Mouse (Mus musculus) E14TG2a.4 (cell line): ENCODE data around the gene Klhdc1.

ENCODE experiments used
- H3K27me3 ChIP-seq: 2 replicates; pipeline ENCODE4 v1.6.1; 2014; ENCODE audit warnings: low read length, control low read depth; ENCODE audit not compliant: insufficient read depth
- H3K36me3 ChIP-seq: 2 replicates; pipeline ENCODE4 v1.6.1; 2014; ENCODE audit warnings: low read length, control low read depth; ENCODE audit not compliant: insufficient read depth
- H3K4me1 ChIP-seq: replicated peaks from 2 replicates; pipeline ENCODE4 v1.6.1; 2014; ENCODE audit warnings: low read depth, low read length, control low read depth
- H3K4me3 ChIP-seq: replicated peaks from 2 replicates; pipeline ENCODE4 v1.5.1; 2014; ENCODE audit warnings: mild to moderate bottlenecking, low read length
- H3K9me3 ChIP-seq: 2 replicates; pipeline ENCODE4 v1.6.1; 2014; ENCODE audit warnings: low read length, control low read depth
- CTCF ChIP-seq: conservative IDR thresholded peaks from 2 replicates; pipeline ENCODE4 v1.5.1; 2014; ENCODE audit warnings: low read length
- NANOG ChIP-seq: IDR thresholded peaks from 2 replicates; pipeline ENCODE4 v1.6.1; 2014; ENCODE audit warnings: borderline replicate concordance, low read length, mixed read lengths
- POU5F1 ChIP-seq: IDR thresholded peaks from 2 replicates; pipeline ENCODE4 v1.6.1; 2014; ENCODE audit warnings: low read length, borderline replicate concordance

The Klhdc1 gene

DNA sequence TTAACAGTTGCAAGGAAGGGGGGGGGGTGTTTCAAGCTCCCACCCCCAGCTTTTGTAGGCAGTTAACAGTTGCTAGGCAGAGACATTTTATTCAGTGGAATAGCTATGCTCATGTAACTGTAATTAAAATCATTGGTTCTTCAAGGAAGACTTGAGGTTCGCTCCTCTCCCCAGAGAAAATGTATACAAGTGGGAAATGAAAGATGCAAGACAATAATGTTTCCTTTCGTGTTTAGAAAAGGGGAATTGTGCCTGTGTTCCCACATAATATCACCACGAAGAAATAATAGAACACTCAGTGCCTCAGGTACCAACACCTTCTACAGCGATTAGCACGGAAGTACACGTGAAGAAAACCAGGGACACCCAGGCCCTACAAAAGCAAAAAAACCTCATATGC lies at the start of gene Klhdc1:
Gene Klhdc1 (plus strand): TSS at position 301 of the 400 bp plus-strand sequence.
- Histone ChIP-seq H3K27me3 (peaks cover 36% of the 10 kb centered on the region), H3K9me3 (no peaks in the 10 kb centered on the region), H3K36me3 (no peaks in the 10 kb centered on the region), H3K4me1 (peaks cover 6% of the 10 kb centered on the region; the same call in 1 of the 2 replicates), H3K4me3 (peak within 1 kb of the TSS; percentile 84)
- TF ChIP-seq CTCF, result no peak
- TF ChIP-seq NANOG, result no peak
- no peak for TF ChIP-seq POU5F1

DNA sequence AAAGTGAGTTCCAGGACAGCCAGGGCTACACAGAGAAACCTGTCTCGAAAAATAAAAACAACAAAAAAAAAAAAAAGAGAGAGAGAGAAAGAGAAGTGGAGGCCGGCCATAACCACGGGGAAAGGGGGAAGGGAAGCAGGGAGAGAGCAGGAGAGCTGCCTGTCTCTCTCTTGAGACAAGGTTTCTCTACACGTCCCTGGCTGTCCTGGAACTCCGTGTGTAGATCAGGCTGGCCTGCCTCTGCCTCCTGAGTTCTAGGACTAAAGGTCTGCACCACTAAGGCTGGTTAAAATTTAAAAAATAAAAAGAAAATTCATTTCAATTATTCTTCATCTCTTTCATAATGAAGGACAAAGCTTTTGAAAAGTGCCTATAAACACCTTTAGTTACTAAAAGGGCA lies 49.6 kb upstream of the Klhdc1 start:
- peaks cover under 1% of the 10 kb centered on the region; the same call in 1 of the 2 replicates for H3K27me3 ChIP-seq
- H3K36me3 ChIP-seq, result peaks cover 53% of the 10 kb centered on the region
- no peak for TF ChIP-seq CTCF
- TF ChIP-seq POU5F1, result no peak
- TF ChIP-seq NANOG, result no peak
- no peaks in the 10 kb centered on the region for H3K9me3 ChIP-seq
- H3K4me1 ChIP-seq, result peaks cover 37% of the 10 kb centered on the region
- no peak overlapping the region for H3K4me3 ChIP-seq

DNA sequence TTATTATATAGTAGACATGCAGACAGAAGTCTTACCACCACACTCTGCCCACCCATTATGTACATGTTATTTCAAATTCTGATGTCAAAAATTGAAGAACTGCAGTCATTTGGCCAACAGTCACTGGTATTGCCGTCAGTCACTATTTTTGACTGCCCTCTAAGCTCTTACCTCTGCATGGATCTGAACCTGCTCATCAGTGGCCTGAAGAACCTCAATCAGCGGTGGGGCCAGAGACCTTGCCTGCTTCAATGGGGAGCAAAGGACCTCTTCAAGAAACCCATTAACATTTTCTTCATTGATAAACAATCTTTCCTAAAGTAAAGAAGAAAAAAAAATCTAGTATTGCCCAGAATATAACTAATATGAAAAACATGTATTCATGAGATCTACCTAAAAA lies 48.3 kb upstream of the Klhdc1 start:
- TF ChIP-seq NANOG (no peak), CTCF (no peak), POU5F1 (no peak)
- Histone ChIP-seq H3K9me3 (no peaks in the 10 kb centered on the region), H3K27me3 (peaks cover 6% of the 10 kb centered on the region; the same call in 1 of the 2 replicates), H3K36me3 (peaks cover 42% of the 10 kb centered on the region), H3K4me1 (peaks cover 26% of the 10 kb centered on the region), H3K4me3 (no peak overlapping the region)

DNA sequence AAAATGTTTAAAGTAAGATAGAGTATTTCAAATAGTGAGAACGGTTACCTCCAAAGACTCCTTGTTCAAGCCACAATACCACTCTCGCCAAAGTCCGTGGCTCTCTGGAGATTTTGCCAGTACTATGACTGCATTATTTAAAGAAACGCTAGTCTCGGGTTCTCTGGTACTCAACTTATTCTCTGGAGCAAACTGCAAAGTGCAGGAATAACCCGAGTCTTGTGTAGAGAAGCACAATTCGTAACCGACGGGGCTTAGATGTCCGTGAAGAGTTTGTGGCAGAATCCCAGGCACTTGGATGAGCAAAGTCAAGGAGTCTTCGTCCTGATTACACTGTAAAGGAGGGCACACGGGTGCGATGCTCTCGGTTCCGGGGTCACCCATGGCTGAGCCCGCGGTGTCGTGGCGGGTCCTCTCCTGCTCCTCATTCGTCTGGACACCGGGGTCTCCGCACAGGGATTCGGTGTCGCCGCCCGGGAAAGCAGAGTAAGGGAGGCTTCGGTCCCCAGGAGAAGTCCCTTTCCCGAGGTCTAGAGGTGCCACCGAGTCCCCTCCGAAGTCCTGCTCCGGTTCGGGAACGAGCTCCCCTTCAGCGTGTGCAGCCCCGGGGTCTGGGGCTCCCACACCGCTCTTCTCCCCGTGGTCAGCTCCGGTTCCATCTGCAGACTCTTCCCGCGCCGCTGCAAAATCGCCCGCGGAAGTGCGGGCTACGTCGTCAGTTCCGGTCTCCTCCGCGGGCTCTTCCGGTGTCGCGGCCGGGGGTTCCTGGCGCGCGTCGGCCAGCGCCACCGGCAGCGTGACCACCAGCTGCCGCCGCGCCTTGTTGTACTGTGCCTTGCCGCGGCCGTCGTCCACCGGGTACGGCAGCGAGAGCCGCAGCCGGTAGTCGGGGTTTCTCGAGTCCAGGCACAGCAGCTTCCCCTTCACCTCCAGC lies 44.3 kb upstream of the Klhdc1 start, which contains the start of gene Gm49383:
Gene Gm49383 (minus strand): TSS at position 661 of the 934 bp plus-strand sequence.
- Histone ChIP-seq H3K27me3 (peaks cover 6% of the 10 kb centered on the region; the same call in 1 of the 2 replicates), H3K4me3 (peak within 1 kb of the TSS; percentile 94), H3K4me1 (peaks cover 36% of the 10 kb centered on the region), H3K9me3 (no peaks in the 10 kb centered on the region), H3K36me3 (peaks cover 36% of the 10 kb centered on the region)
- no peak for TF ChIP-seq NANOG
- no peak for TF ChIP-seq CTCF
- no peak for TF ChIP-seq POU5F1

DNA sequence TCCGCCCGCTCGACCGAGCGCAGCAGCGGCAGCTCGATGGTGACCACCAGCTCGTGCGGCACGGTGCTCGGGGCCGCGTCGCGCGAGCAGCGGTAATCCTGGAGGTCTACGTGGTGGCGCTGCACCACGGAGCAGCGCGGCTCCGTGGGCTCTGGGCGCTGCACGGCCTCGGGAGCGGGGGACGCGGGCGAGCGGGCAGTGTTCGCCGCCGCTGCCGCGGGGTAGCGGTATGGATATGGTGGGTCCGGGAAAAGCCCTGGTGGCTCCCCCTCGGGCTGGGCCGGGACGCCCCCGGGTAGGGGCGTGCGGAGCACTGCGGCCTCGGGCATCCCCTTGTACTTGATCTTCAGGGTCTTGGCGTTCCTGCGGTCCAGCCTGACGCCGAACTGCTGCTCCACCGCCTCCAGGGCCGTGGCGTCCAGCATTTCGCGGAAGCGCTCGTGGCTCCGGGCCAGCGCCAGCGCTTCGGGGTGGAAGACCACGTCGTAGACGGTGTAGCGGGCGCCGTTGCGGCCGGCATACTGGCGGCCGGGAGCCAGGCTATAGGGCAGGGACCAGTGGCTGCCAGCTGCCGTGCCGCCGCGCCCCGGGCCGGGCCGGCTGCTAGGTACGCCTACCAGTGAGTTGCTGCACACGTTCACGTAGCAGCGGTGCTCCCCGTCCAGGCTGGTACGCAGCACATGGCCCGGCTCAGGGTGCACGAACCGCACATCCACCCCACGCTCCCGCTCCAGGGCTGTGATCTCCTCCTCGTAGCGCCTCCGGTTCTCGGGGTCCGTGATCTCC lies 43.4 kb upstream of the Klhdc1 start:
- H3K36me3 ChIP-seq, result peaks cover 35% of the 10 kb centered on the region
- peaks cover 6% of the 10 kb centered on the region; the same call in 1 of the 2 replicates for H3K27me3 ChIP-seq
- H3K9me3 ChIP-seq, result no peaks in the 10 kb centered on the region
- H3K4me1 ChIP-seq, result peaks cover 36% of the 10 kb centered on the region
- H3K4me3 ChIP-seq, result peak overlapping the region; percentile 94
- TF ChIP-seq NANOG (no peak), POU5F1 (no peak), CTCF (no peak)

DNA sequence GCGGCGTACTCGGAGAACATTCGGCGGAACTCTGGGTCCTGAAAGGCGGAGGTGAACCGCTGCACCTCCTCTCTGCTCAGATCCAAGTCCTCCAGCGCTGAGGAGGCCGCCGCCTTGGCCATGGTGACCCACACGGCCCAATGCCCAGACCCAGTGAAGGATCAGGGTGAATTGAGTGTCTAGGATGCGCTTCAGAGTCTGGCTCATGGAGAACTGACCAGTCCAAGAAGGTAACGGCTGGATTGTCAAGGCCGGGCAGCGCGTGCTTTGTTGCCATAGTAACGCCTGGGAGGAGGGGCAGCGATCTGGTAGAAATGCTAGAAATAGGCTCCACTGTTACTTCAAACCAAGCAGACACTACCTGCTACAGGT lies 42.8 kb upstream of the Klhdc1 start, which contains the start of gene Dnaaf2:
Gene Dnaaf2 (minus strand): TSS at position 266 of the 372 bp plus-strand sequence.
- peaks cover 38% of the 10 kb centered on the region for H3K36me3 ChIP-seq
- peaks cover 36% of the 10 kb centered on the region for H3K4me1 ChIP-seq
- H3K4me3 ChIP-seq, result peak within 1 kb of the TSS; percentile 94
- H3K27me3 ChIP-seq, result peaks cover 6% of the 10 kb centered on the region; the same call in 1 of the 2 replicates
- no peaks in the 10 kb centered on the region for H3K9me3 ChIP-seq
- TF ChIP-seq POU5F1 (no peak), CTCF (no peak), NANOG (no peak)

DNA sequence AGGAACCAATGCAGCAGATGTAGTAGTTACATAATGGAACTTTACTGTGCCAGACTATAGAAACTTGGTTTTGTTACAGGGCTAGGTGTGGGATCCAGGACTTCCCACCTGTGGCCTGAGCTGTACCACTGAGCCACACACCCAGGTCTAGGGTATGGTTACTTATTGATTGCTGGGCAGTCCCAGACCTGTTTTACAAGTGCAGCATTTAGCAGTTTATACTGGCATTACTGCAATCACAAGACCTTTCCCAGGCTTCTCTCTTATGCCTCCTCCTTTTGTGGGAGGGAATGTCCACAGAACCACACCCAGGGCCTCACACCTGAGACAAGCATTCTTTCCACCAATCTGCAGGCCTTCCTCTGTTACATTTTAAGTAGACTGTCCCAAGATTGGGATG lies 42.0 kb upstream of the Klhdc1 start:
- peaks cover 37% of the 10 kb centered on the region for H3K4me1 ChIP-seq
- TF ChIP-seq CTCF (no peak), NANOG (no peak), POU5F1 (no peak)
- H3K27me3 ChIP-seq, result peaks cover 6% of the 10 kb centered on the region; the same call in 1 of the 2 replicates
- peaks cover 45% of the 10 kb centered on the region for H3K36me3 ChIP-seq
- H3K9me3 ChIP-seq, result no peaks in the 10 kb centered on the region
- H3K4me3 ChIP-seq, result no peak overlapping the region
